Mouse (Mus musculus): ENCODE results near the gene Dlg4.
"Not testable (repeated sequence)": the region's sequence is repeated elsewhere in the genome, so short reads cannot be mapped to it uniquely, and the experiment has no call there.

Dlg4 gene

DNA sequence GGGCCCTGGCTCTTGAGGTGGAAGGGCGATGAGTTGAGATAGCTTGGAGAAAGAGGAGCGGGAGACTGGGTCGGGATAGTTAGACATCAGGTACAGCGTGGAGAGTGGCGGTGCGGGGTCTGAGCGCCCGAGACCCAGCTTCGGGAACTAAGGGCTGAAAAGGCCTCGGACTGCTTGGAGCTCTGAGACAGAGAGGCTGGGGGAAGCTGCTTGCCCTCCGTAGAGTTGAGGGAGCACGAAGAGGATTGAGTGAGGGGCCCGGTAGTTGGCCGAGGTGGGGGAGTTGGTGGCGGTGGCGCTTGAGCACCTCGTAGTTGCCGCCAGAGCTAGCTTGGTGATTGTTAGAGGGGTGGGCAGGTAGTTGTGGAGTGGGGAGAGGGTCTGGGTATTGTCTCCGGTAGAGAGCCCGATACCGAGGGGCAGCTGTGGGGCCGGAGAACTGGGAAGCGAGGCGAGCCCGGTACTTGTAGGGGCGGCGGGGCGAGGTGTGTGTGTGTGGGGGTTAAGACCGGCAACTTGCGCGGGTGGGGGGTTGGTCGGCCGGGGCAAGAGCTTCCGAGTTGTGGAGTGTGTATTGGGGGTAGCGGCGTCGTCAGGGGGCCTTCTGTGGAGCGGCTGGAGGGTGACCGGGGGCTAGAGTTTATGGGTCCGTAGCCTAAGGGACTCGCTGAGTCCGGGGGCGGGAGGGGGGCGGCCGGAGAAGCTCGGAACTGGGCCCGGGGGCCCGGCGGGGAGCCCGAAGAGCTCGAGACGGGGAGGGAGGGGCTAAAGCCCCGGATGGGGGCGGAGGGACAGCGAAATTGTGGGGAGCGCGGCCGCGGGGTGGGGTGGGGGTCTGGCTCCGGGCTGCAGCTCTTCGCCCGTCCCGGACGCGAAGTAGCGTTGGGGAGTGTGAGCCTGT is 20.3 kb upstream of the Dlg4 start:
- DNase-seq (ENCODE audit: low spot score) = no peak

DNA sequence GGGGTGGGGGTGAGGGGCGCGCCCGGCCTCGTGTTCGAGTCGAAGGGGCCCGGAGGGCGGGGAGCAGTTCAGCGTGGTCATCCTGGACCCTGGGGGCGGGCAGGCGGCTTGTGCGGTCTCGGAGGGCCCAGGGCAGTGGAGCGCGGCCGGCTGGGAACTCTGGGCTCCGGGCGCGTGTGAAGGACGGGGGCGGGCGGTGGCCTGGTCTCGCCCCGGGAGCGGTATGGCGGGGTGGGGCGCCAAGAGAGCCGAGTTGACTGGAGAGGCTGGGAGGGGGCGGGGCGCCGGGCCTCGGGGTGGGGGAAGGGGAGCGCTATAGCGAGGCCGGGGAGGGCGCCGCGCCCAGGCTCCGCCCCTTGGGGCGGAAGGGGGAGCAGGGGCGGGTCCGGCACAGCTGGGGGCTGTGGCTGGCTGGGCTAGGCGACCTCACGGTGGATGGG is 19.7 kb upstream of the Dlg4 start:
- peak; percentile 95 for DNase-seq (ENCODE audit: low spot score)

DNA sequence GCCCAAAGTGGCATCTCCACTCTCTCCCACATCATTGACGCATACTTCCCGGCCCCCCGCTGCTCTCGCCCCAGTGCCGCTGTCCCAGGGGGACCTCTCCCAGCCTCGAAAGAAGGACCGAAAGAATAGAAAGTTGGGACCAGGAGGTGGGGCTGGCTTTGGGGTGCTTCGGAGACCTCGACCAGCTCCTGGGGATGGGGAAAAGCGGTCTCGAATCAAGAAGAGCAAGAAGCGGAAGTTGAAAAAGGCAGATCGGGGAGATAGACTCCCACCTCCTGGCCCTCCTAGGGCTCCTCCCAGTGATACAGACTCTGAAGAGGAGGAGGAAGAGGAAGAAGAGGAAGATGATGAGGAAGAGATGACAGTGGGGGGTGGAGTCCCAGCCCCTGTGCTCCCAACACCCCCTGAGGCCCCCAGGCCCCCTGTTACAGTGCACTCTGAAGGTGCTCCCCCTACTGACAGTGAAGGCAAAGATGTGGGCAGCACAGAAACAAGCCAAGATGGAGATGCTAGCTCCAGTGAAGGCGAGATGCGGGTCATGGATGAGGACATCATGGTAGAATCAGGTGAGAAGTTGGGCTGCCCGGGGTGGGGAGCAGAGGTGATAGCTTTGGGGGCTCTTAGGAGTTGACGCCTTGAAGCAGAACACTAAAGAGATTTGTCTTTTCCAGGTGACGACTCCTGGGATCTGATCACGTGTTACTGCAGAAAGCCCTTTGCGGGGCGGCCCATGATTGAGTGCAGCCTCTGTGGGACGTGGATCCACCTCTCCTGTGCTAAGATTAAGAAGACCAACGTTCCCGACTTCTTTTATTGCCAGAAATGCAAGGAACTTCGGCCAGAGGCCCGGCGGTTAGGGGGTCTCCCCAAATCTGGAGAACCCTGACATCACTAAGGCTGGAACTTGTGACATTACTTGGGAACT is 17.9 kb upstream of the Dlg4 start:
- no peak for DNase-seq (ENCODE audit: low spot score)

DNA sequence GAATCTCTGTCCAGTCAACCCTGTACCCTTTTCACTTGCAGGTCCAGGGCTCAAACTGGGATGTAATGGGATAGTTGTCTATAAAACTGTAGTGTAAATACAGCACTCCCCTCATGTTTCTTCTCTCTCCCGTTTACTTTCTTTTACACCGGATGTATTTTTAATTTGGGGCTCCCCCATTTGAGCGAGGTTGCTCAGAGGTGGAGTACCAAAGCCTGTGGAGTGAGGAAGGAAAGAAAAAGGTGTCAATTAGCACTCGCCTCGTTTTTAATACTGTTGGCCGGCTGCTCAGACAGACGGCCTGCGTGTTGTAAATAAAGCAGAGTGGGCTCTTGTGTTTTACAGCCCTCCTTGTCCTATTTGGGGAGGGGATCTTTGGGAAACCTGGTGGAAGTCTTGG is 17.1 kb upstream of the Dlg4 start:
- DNase-seq (ENCODE audit: low spot score) = no peak

DNA sequence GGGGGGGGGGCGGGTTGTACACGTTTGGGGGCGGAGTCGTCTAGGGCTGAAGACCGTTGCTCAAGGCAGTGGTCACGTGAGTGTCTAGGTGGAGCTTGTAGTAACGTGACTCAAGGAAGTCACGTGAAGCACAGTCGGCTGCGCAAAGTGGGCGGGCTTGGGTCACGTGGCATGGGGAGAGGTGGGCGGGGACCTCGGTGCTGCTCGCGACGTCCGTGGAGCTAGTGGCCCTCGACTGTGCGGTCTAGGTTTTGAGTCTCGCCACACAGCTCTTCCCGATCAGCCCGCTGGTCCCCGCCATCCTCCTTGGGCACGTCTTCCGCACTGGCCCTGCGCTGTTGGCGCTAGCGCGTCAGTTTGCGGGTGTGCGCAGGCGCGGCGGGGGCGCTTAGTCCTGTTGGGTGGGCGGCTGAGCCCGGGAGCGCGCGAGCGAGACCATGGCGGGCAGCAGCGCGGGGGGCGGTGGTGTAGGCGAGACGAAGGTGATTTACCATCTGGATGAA is 16.3 kb upstream of the Dlg4 start, which contains the start of gene Dvl2:
Gene Dvl2 (plus strand): TSS at position 200 of the 503 bp plus-strand sequence.
- DNase-seq (ENCODE audit: low spot score) = peak; percentile 97

DNA sequence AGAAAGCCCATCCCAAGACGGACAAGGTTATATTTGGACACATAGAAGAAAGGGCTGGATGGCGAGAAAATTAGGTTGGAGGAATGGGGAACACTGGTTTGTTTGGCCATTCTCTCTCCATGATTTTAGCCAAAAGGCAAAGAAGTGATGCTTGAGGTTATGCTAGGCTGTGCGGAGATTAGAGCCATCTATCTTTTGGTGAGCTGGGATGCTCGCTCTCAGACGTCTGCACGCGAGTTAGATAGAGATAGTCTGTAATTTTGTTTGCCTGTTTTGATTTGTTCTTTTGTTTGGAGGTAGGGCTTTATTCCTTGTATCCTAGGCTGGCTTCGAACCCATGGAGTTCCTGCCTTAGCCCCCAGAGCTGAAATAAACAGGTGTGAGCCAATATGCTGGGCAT is 15.6 kb upstream of the Dlg4 start:
- no peak for DNase-seq (ENCODE audit: low spot score)

DNA sequence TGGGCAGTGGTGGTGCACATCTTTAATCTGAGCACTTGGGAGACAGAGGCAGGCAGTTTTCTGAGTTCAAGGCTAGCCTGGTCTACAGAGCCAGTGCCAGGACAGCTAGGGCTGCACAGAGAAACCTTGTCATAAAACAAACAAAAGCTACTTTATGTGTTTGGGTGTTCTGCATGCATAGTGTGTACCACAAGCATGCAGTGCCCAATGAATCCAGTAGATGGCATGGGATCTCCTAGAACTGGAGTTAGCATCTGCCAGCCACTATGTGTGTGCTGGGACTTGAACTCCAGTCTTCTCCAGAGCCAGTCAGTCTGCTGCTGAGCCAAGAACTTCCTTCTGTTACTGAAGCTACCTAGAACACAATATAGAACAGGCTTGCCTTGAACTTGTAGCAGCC is 14.9 kb upstream of the Dlg4 start:
- no peak for DNase-seq (ENCODE audit: low spot score)

DNA sequence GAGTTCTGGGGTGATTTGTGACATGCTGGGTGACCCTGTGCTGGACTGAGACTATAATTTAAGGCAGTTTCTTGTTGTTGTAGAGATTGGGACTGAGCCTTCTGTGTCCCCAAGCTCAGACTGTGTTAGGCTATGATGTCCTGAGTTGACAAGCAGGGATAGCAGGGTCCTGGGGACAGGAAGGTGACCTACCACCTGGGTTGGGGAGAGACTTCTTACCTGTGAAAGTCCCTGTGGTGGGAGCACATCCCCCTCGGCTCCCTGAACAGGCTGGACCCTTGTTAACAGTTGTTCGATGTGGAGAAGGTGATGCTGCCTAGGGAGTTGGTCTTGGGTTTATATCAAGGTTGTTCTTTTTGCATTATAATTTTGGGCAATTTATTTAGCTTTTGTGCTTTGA is 14.3 kb upstream of the Dlg4 start:
- no peak for DNase-seq (ENCODE audit: low spot score)

DNA sequence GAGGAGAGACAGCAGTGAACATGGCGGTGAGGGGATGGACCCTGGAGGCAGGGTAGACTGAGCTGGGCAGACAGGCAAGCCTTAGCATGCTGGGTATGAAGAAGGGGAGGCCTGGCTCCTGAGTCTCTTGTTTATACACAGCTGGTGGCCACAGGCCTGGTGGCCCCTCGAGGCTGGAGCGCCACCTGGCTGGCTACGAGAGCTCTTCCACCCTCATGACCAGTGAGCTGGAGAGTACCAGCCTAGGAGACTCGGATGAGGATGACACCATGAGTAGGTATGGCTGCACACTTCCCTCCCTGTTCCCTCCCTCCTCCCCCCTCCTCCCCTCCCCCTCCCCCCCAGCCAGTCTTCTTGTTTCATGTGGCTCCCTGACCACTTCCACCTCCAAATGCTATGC is 11.2 kb upstream of the Dlg4 start:
- DNase-seq (ENCODE audit: low spot score) = no peak

DNA sequence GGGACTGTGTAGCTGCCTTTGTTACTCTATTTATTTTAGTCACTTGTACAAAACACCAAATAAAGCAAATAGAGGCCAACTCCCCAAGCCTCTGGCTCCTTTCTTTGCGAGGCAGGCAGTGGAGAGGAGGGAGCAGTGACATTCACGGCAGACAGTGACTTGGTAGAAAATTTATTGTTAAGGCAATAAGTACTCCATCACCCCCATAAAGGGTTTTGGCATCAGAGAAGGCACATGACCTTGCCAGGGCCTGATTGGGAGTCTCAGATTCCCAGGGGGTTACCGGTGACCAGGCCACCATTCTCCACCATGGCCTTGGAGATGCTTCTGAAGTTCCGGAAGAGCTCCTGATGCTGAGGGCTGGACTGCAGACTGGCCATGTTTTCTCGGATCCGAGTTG is 6.7 kb upstream of the Dlg4 start:
- DNase-seq (ENCODE audit: low spot score) = no peak

DNA sequence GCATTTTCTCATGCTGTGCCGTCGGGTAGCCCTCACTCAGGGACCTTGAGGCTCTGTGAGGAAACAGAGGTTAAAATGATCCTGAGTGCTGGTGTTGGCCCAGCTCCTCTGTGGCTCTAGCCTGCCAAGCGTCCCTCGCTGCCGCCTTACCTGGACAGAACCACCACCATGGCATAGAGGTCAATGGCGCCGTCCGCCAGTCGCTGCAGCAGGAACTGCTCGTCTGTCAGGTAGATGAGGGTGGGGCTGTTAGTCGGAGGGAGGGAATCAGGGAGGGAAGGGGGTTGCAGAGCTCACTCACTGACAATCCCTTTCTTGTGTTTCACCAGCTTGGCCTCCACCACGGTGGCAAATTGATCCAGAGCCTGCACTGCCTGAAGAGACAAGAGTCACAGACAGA is 6.2 kb upstream of the Dlg4 start:
- DNase-seq (ENCODE audit: low spot score) = no peak

DNA sequence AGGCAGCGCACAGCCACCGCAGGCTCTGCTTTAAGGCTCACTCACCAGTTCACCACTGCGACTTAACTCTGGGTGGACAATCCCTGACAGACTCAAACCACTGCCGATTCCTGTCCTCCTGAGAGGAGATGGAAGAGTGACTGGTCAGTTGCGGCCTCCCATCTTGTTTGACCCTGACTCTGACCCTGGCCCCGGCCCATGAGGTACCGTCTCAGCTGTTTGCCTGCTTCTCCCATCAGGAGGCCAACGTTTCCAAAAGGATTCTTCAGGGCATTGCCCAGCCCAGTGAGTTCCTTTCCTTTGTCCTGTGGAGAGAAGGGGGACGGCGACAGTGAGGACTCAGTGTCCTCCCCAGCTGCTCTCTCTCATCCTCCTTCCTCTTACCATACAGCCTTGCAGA is 5.8 kb upstream of the Dlg4 start:
- no peak for DNase-seq (ENCODE audit: low spot score)

DNA sequence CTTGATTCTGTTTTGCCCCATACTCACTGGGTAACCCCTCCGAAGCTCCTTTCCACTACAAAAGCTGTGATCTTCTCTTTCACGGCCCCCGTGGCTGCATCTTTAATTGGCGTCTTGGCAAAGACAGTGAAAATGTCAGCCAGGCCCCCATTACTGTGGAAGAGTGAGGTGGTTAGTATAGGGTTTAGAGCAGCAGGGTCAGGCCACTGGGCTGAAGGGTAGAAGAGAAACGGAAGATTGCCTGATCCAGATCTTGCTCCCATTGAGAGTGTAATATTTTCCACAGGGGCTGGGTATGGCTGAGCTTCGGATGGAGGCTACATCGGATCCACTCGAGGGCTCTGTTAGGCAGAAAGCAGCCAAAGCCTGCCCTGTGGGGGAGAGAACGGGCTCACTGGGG is 3.8 kb upstream of the Dlg4 start:
- DNase-seq (ENCODE audit: low spot score) = no peak

DNA sequence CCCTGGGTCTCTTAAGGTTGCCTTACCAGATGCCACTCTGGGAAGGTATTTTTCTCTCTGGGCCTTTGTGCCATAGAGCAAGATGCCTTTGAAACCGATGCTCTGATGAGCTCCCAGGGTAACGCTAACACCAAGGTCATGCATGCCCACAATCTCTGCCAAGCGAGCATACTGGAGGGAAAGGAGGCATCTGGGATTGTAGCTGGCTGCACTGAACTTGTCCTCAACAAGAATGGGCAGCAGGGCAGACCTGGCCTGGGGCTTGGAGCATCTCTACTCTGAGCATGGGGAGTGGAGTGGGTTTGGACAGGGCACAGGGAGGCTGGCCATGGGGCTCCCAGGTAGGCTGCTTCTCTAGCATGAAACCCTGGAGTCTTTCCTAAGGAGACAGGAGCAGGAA is 3.3 kb upstream of the Dlg4 start:
- DNase-seq (ENCODE audit: low spot score) = no peak

DNA sequence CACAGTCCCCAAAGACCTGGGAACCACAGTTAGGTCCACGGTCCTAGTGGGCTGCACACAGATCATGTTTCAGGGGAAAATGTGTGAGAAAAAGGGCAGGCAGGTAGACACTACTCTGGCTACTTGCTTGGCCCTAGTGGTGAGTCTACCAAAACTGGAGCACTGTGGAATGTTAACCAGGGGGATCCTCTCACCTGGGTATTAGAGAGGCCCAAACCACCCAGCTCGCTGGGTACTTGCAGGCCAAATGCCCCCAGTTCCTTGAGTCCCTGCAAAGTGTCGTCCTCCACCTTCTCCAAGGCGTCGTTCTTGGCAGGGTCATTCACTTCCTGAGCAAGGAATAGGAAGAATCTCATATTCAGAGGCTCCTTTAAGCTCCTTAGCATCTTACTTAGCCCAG is 2.7 kb upstream of the Dlg4 start:
- no peak for DNase-seq (ENCODE audit: low spot score)

DNA sequence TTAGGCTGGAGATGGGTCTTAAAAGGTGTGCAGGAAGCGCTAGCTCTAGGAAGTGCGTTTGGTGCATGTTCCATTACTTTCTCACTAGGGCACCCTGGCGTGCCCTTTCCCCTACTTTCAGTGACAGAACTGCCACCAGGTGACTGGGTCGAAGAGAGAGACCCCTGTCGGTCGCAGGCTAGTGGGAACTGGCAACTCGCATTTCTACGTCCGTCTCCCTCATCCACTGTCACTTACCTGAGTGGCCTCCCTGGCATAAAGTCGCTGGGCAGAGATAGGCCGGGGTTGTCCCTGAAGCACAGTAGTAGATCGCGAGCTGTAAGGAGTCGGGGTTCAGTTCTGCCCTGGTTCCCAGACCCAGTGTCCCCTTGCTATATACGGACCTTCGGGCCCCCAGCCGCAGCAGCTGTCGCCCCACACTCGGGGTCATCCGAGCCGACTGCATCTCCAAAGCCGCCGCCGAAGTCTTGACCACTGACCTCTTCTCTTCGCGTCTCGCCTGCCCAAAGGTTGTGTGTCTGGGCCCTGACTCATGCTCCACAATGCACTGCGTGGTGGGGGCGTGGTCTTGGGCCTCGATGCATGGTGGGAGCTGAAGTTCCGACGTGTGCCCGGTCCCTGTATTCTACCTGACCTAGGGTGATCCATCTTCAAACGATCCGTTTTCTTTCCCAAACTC is 1.7 kb upstream of the Dlg4 start, which contains the start of gene Acadvl:
Gene Acadvl (minus strand): TSS at position 532 of the 679 bp plus-strand sequence.
- peak; percentile 91 for DNase-seq (ENCODE audit: low spot score)

DNA sequence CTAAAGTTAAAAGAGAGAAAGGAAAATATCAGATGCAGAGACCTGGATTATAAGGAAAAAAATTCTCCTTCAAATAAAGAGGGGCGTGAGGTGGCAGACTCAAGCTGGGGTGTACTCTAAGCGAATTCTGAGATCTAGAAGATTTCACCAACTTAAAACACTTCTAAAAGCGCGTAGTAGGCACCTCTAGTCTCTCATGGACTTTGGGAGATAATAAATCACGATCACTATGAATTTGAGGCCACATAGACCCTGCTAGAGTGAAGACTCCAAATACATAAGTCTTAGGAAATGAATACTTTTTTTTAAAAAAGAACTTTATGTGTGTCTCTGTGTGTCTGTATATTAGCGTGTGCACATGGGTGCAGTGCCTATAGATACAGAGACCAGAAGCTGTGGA is 1.1 kb upstream of the Dlg4 start:
- DNase-seq (ENCODE audit: low spot score) = no peak

DNA sequence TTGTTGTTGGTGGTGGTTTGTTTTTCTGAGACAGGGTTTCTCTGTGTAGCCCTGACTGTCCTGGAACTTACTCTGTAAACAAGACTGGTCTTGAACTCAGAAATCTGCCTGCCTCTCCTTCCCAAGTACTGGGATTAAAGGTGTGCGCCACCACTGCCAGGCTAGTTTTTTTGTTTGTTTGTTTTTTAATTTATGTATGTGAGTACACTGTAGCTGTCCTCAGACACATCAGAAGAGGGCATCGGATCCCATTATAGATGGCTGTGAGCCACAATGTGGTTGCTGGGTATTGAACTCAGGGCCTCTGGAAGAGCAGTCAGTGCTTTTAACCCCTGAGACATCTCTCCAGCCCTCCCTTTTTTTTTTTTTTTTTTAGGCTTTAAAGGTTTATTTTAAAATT is 565 bp upstream of the Dlg4 start:
- DNase-seq (ENCODE audit: low spot score) = not testable (repeated sequence)

DNA sequence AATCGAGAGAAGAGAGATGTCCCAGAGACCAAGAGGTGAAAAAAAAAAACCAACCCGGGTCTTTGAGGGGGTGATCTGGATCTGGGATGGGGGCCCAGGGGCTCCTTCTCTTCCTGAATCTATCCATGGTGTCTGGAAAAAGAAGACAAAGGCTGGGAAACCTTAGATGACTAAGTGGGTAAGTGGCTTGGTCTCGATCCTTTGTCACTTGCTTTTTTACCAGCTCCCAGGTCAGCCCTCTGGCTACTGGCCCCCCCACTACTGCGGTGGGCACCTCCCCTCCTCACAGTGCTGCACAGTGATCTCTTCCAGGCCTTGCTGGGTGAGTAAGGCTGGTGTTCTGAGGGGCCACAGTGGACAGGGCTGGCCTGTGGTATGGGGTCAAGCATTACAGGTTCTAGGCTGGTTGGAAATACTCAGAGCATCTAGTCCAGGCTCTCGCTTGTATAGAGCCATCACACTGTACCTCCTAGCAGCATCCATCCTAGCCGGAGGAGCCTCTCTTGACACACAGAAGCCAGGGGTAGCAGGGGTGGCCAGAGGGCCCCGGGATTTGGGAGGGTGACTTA is 541 bp downstream of the Dlg4 start:
- no peak for DNase-seq (ENCODE audit: low spot score)

DNA sequence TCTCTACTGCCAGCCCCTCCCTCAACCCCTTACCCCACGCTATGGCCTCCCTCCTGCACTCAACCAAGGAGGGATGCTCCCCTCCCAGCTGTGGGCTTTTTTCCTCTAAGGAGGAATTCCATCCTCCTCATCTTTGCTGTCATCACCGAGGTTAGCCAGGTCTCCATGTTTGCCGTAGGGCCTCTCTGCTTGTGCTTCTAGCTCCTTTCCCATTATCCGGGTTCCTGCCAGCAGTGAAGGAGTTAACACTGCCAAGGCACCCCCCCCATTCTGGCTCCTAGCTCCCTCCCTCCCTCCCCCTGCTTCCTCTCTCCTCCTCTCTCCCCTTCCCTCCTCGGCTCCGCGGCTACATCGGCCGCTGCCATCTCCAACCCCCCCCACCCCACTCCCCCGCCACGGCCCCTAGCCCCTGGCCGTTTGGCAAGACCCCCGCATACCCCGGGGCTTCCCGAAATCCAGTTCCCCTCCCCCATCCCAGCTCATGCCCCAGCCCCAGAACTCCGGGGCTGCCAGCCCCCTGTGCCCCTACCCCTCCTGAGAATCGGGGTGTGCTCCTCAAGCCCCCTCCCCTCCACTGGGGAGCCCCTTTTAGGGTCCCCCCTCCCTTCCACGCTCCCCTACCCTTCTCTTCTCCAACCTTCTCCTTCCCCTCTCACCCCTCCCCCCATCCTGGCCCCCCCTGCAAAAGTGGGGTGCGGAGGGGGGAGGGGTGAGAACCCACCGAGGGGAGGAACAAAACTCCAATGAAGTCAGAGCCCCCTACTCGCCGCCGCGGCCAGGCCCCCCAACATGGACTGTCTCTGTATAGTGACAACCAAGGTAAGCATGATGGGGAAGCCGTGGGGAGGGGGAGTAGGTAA is 1.6 kb downstream of the Dlg4 start:
- DNase-seq (ENCODE audit: low spot score) = peak; percentile 55
